Mouse (Mus musculus): ENCODE measurements around the gene Arfgap3. TPM values are rescaled to one million over a fixed set of nuclear protein-coding genes. Genes with fewer than 3 reads are reported as not detected.
A peak's percentile ranks its signal among the peaks of the same experiment; 100 is the strongest.
"Not testable (repeated sequence)": the region's sequence is repeated elsewhere in the genome, so short reads cannot be mapped to it uniquely, and the experiment has no call there.

Gene Arfgap3
- polyA plus RNA-seq, 1 experiment from 2014 or later = 57.0 TPM

- Histone ChIP-seq H3K4me1 (replicated peaks; ENCODE audit: control insufficient read depth, insufficient read depth) (no peaks in the 10 kb centered on the region), H3K36me3 (ENCODE audit: control insufficient read depth, insufficient read depth, low read length) (no peaks in the 10 kb centered on the region), H3K27ac (replicated peaks) (no peak overlapping the region), H3K4me2 (replicated peaks; ENCODE audit: low read depth) (no peak overlapping the region), H3K9ac (ENCODE audit: low read length) (no peak overlapping the region), H3K27me3 (ENCODE audit: control insufficient read depth, insufficient read depth, low read length) (no peaks in the 10 kb centered on the region), H3K4me3 (ENCODE audit: low read depth, low read length) (no peak overlapping the region), H3K9me3 (ENCODE audit: control insufficient read depth, low read length) (no peaks in the 10 kb centered on the region)
- no peak for TF ChIP-seq EP300 (optimal IDR thresholded peaks at IDR 0.05)
- no peak for TF ChIP-seq CTCF (IDR thresholded peaks at IDR 0.05; ENCODE audit: low read depth)
- ATAC-seq (ENCODE audit: low FRiP score, low TSS enrichment) (no peak), DNase-seq (ENCODE audit: low spot score) (no peak)
- 84% methylated on average over 5 of the region's 5 CpGs for WGBS
These were observed 71.5 kb downstream of the Arfgap3 start for GRCm38 (mm10) chr15:83278579-83278978.

- Histone ChIP-seq H3K27me3 (ENCODE audit: control insufficient read depth, insufficient read depth, low read length) (no peaks in the 10 kb centered on the region), H3K4me2 (replicated peaks; ENCODE audit: low read depth) (no peak overlapping the region), H3K9me3 (ENCODE audit: control insufficient read depth, low read length) (no peaks in the 10 kb centered on the region), H3K4me3 (ENCODE audit: low read depth, low read length) (no peak overlapping the region), H3K27ac (replicated peaks) (no peak overlapping the region), H3K36me3 (ENCODE audit: control insufficient read depth, insufficient read depth, low read length) (no peaks in the 10 kb centered on the region), H3K9ac (ENCODE audit: low read length) (no peak overlapping the region), H3K4me1 (replicated peaks; ENCODE audit: control insufficient read depth, insufficient read depth) (no peaks in the 10 kb centered on the region)
- TF ChIP-seq CTCF (IDR thresholded peaks at IDR 0.05; ENCODE audit: low read depth) (no peak), EP300 (optimal IDR thresholded peaks at IDR 0.05) (no peak)
- ATAC-seq (ENCODE audit: low FRiP score, low TSS enrichment) (0 out of 2 replicates have a peak, but pooled peaks have one; percentile 22), DNase-seq (ENCODE audit: low spot score) (no peak)
- 58% methylated on average over 4 of the region's 4 CpGs for WGBS
These were observed 72.6 kb downstream of the Arfgap3 start for GRCm38 (mm10) chr15:83277451-83277850.

GRCm38 (mm10) chr15:83274237-83274636 is 75.8 kb downstream of the Arfgap3 start:
- H3K27me3 ChIP-seq (ENCODE audit: control insufficient read depth, insufficient read depth, low read length); H3K4me2 ChIP-seq (replicated peaks; ENCODE audit: low read depth); H3K36me3 ChIP-seq (ENCODE audit: control insufficient read depth, insufficient read depth, low read length); H3K27ac ChIP-seq (replicated peaks); H3K4me3 ChIP-seq (ENCODE audit: low read depth, low read length); DNase-seq (ENCODE audit: low spot score); H3K9me3 ChIP-seq (ENCODE audit: control insufficient read depth, low read length); H3K9ac ChIP-seq (ENCODE audit: low read length); H3K4me1 ChIP-seq (replicated peaks; ENCODE audit: control insufficient read depth, insufficient read depth): not testable (repeated sequence)
- ATAC-seq (ENCODE audit: low FRiP score, low TSS enrichment) = peak; percentile 27; the same call in 1 of the 2 replicates

- WGBS = 83% methylated on average over 2 of the region's 2 CpGs
- ATAC-seq (ENCODE audit: low FRiP score, low TSS enrichment) (no peak), DNase-seq (ENCODE audit: low spot score) (no peak)
- Histone ChIP-seq H3K4me3 (ENCODE audit: low read depth, low read length) (no peak overlapping the region), H3K4me2 (replicated peaks; ENCODE audit: low read depth) (no peak overlapping the region), H3K9ac (ENCODE audit: low read length) (no peak overlapping the region), H3K9me3 (ENCODE audit: control insufficient read depth, low read length) (no peaks in the 10 kb centered on the region), H3K4me1 (replicated peaks; ENCODE audit: control insufficient read depth, insufficient read depth) (no peaks in the 10 kb centered on the region), H3K36me3 (ENCODE audit: control insufficient read depth, insufficient read depth, low read length) (no peaks in the 10 kb centered on the region), H3K27me3 (ENCODE audit: control insufficient read depth, insufficient read depth, low read length) (no peaks in the 10 kb centered on the region), H3K27ac (replicated peaks) (no peak overlapping the region)
- TF ChIP-seq EP300 (optimal IDR thresholded peaks at IDR 0.05) (no peak), CTCF (IDR thresholded peaks at IDR 0.05; ENCODE audit: low read depth) (no peak)
These were observed 77.0 kb downstream of the Arfgap3 start for GRCm38 (mm10) chr15:83273017-83273416.

- not testable (repeated sequence) for H3K4me1 ChIP-seq (replicated peaks; ENCODE audit: control insufficient read depth, insufficient read depth); H3K4me3 ChIP-seq (ENCODE audit: low read depth, low read length); H3K36me3 ChIP-seq (ENCODE audit: control insufficient read depth, insufficient read depth, low read length); H3K4me2 ChIP-seq (replicated peaks; ENCODE audit: low read depth); H3K9ac ChIP-seq (ENCODE audit: low read length); H3K27me3 ChIP-seq (ENCODE audit: control insufficient read depth, insufficient read depth, low read length); H3K9me3 ChIP-seq (ENCODE audit: control insufficient read depth, low read length); H3K27ac ChIP-seq (replicated peaks)
- DNase-seq (ENCODE audit: low spot score) (peak; percentile 75), ATAC-seq (ENCODE audit: low FRiP score, low TSS enrichment) (peak; percentile 81)
- 37% methylated on average over 9 of the region's 9 CpGs for WGBS
These were observed 78.8 kb downstream of the Arfgap3 start for GRCm38 (mm10) chr15:83271221-83271620.

GRCm38 (mm10) chr15:83269985-83270384 is 80.1 kb downstream of the Arfgap3 start:
- H3K9me3 ChIP-seq (ENCODE audit: control insufficient read depth, low read length); H3K9ac ChIP-seq (ENCODE audit: low read length); H3K27me3 ChIP-seq (ENCODE audit: control insufficient read depth, insufficient read depth, low read length); H3K4me3 ChIP-seq (ENCODE audit: low read depth, low read length); H3K27ac ChIP-seq (replicated peaks); DNase-seq (ENCODE audit: low spot score); ATAC-seq (ENCODE audit: low FRiP score, low TSS enrichment); H3K36me3 ChIP-seq (ENCODE audit: control insufficient read depth, insufficient read depth, low read length); H3K4me1 ChIP-seq (replicated peaks; ENCODE audit: control insufficient read depth, insufficient read depth); H3K4me2 ChIP-seq (replicated peaks; ENCODE audit: low read depth): not testable (repeated sequence)
- 66% methylated on average over 6 of the region's 6 CpGs for WGBS

- H3K27ac ChIP-seq (replicated peaks); ATAC-seq (ENCODE audit: low FRiP score, low TSS enrichment); H3K9ac ChIP-seq (ENCODE audit: low read length); H3K4me3 ChIP-seq (ENCODE audit: low read depth, low read length); H3K4me1 ChIP-seq (replicated peaks; ENCODE audit: control insufficient read depth, insufficient read depth); H3K9me3 ChIP-seq (ENCODE audit: control insufficient read depth, low read length); H3K27me3 ChIP-seq (ENCODE audit: control insufficient read depth, insufficient read depth, low read length); H3K36me3 ChIP-seq (ENCODE audit: control insufficient read depth, insufficient read depth, low read length): not testable (repeated sequence)
- H3K4me2 ChIP-seq (replicated peaks; ENCODE audit: low read depth) = peak overlapping the region; percentile 29; the same call in 1 of the 2 replicates
- DNase-seq (ENCODE audit: low spot score) = peak; percentile 48
- 21% methylated on average over 6 of the region's 7 CpGs for WGBS
These were observed 81.6 kb downstream of the Arfgap3 start for GRCm38 (mm10) chr15:83268428-83268827.
